Mouse (Mus musculus) thymus, adult 2 months (tissue): ENCODE data around the gene Akain1. TPM values are rescaled to one million over a fixed set of nuclear protein-coding genes. Genes with fewer than 3 reads are reported as not detected.

Source experiments
- DNase-seq: peaks from one replicate; pipeline ENCODE4 v3.0.0; 2021
- H3K27ac ChIP-seq: fragments of 200-500 bp; 2 replicates; pipeline ENCODE4 v1.5.1; 2012; ENCODE audit warnings: low read length, control low read depth; ENCODE audit not compliant: control insufficient read depth, insufficient read depth
- H3K27me3 ChIP-seq: fragments of 200-500 bp; 2 replicates; pipeline ENCODE4 v1.6.1; 2012; ENCODE audit warnings: mild to moderate bottlenecking, low read length, moderate library complexity, mixed read lengths; ENCODE audit not compliant: control insufficient read depth, insufficient read depth
- H3K36me3 ChIP-seq: fragments of 200-500 bp; 2 replicates; pipeline ENCODE4 v1.6.1; 2012; ENCODE audit warnings: mild to moderate bottlenecking, low read length, moderate library complexity; ENCODE audit not compliant: control insufficient read depth, insufficient read depth
- H3K4me1 ChIP-seq: fragments of 200-500 bp; replicated peaks from 2 replicates; pipeline ENCODE4 v1.6.1; 2012; ENCODE audit warnings: low read length; ENCODE audit not compliant: control insufficient read depth, insufficient read depth
- H3K4me3 ChIP-seq: fragments of 200-500 bp; 2 replicates; pipeline ENCODE4 v1.5.1; 2012; ENCODE audit warnings: mild to moderate bottlenecking, low read length, control low read depth, moderate library complexity; ENCODE audit not compliant: control insufficient read depth, insufficient read depth
- CTCF ChIP-seq: fragments of 200-500 bp; IDR thresholded peaks from 2 replicates; pipeline ENCODE4 v1.5.1; 2012; ENCODE audit warnings: mild to moderate bottlenecking, control low read depth, low read length, moderate library complexity, borderline replicate concordance; ENCODE audit not compliant: control insufficient read depth, poor library complexity, insufficient read depth; ENCODE audit errors: extremely low read depth
- POLR2A ChIP-seq: fragments of 200-500 bp; IDR thresholded peaks from 2 replicates; pipeline ENCODE4 v1.6.1; 2012; ENCODE audit warnings: mild to moderate bottlenecking, low read length, control low read depth, moderate library complexity; ENCODE audit not compliant: control insufficient read depth, poor library complexity, insufficient read depth; ENCODE audit errors: extremely low read depth
- WGBS: fragments of 180-500 bp; shearing (Covaris S2); methylation state at CpG from one replicate; pipeline ENCODE4 v1.1.7; 2018; 5-methylcytosine and 5-hydroxymethylcytosine counted together
- polyA plus RNA-seq: library from polyadenylated mRNA; depleted of rRNA; stranded (reverse); fragments of >200 nt; gene quantifications from 2 replicates; pipeline ENCODE4 v1.2.3, GENCODE M21; 2012

Gene Akain1
- polyA plus RNA-seq, 1 experiment = 0.08 TPM

- no peak for TF ChIP-seq CTCF
- TF ChIP-seq POLR2A = no peak
- peak; percentile 11 for DNase-seq
- Histone ChIP-seq H3K36me3 (no peaks in the 10 kb centered on the region), H3K27ac (no peak overlapping the region), H3K4me3 (no peak overlapping the region), H3K27me3 (no peaks in the 10 kb centered on the region), H3K4me1 (no peaks in the 10 kb centered on the region)
- 34% methylated on average over 2 of the region's 2 CpGs for WGBS
These were observed 56.4 kb downstream of the Akain1 start for GRCm38 (mm10) chr17:69495531-69495930.

DNA sequence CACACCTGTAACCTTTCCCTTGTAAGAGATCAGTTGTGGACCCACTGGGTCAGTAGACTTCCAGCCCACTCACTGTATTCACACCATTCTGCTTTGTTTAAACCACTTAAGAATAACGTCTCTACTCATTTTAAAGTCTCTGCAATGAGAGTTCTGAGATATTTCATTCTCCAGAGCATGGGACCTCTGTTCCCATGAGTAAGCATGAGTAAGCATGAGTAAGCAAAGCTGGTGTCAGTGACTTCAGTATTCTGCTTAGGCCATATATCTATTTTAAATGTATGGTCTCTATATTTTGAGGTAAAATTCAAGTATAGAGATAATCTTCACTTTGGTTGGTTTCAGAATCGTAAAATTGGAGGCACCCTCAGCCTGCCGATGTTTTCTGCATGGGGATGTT is 57.0 kb downstream of the Akain1 start:
- H3K27ac ChIP-seq = no peak overlapping the region
- 77% methylated on average over 3 of the region's 3 CpGs for WGBS
- H3K36me3 ChIP-seq = no peaks in the 10 kb centered on the region
- no peaks in the 10 kb centered on the region for H3K27me3 ChIP-seq
- H3K4me3 ChIP-seq = no peak overlapping the region
- TF ChIP-seq POLR2A (no peak), CTCF (no peak)
- H3K4me1 ChIP-seq = no peaks in the 10 kb centered on the region
- DNase-seq = no peak

DNA sequence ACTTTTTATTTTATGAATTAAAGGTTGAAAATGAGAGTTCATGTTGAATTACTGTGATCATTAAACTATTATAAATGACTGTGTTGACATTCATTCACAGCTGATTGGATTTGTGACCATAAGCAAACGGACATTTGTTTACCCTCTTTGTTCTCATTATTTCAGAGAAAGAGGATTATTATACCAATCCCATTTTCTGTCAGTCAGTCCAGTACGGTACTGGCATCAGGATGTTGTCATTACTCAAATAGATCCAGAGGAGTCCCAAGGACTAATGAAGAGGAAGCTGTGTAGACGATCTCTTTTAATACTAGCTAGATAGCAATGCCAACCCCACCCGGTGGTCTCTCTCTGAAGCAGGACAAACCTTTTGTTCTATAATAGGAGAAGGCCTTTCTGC is 58.2 kb downstream of the Akain1 start:
- H3K4me3 ChIP-seq = no peak overlapping the region
- no peaks in the 10 kb centered on the region for H3K27me3 ChIP-seq
- 89% methylated on average over 4 of the region's 4 CpGs for WGBS
- no peaks in the 10 kb centered on the region for H3K36me3 ChIP-seq
- no peak for TF ChIP-seq CTCF
- no peak for TF ChIP-seq POLR2A
- no peak for DNase-seq
- H3K4me1 ChIP-seq = no peaks in the 10 kb centered on the region
- no peak overlapping the region for H3K27ac ChIP-seq

DNA sequence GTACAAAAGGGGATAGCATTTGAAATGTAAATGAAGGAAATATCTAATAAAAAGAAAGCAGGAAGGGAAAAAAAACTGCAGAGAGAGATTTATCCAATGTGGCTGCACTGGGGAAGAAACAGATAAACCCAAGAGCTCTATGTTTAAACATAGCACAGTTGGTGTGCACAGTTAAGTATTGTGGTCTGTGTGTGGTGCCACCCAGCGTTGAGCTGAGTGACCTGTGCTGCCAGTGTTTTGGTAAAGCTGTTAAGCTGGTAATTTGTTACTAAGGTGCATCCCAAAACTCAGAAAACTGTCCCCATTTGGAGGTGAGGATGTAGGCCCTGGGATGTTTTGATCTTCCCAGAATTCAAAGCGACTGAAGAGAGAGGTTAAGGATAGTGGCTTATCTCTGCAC is 59.8 kb downstream of the Akain1 start:
- WGBS = 53% methylated on average over 2 of the region's 2 CpGs
- no peak overlapping the region for H3K4me3 ChIP-seq
- no peaks in the 10 kb centered on the region for H3K36me3 ChIP-seq
- H3K27ac ChIP-seq = no peak overlapping the region
- no peak for DNase-seq
- TF ChIP-seq POLR2A (no peak), CTCF (no peak)
- no peaks in the 10 kb centered on the region for H3K4me1 ChIP-seq
- H3K27me3 ChIP-seq = no peaks in the 10 kb centered on the region

GRCm38 (mm10) chr17:69499441-69499840 is 60.3 kb downstream of the Akain1 start:
- Histone ChIP-seq H3K4me1 (no peaks in the 10 kb centered on the region), H3K27ac (no peak overlapping the region), H3K4me3 (no peak overlapping the region), H3K36me3 (no peaks in the 10 kb centered on the region), H3K27me3 (no peaks in the 10 kb centered on the region)
- TF ChIP-seq CTCF = no peak
- TF ChIP-seq POLR2A = no peak
- DNase-seq = no peak
- WGBS = 58% methylated on average over 6 of the region's 6 CpGs

GRCm38 (mm10) chr17:69506070-69506469 is 66.9 kb downstream of the Akain1 start:
- DNase-seq = peak; percentile 2
- Histone ChIP-seq H3K4me1 (no peaks in the 10 kb centered on the region), H3K36me3 (no peaks in the 10 kb centered on the region), H3K27ac (no peak overlapping the region), H3K27me3 (no peaks in the 10 kb centered on the region), H3K4me3 (no peak overlapping the region)
- TF ChIP-seq CTCF = no peak
- TF ChIP-seq POLR2A = no peak
- 38% methylated on average over 3 of the region's 3 CpGs for WGBS

GRCm38 (mm10) chr17:69516344-69516907 is 77.3 kb downstream of the Akain1 start:
- TF ChIP-seq POLR2A (no peak), CTCF (no peak)
- no peaks in the 10 kb centered on the region for H3K36me3 ChIP-seq
- H3K27me3 ChIP-seq = no peaks in the 10 kb centered on the region
- no peak overlapping the region for H3K4me3 ChIP-seq
- no peaks in the 10 kb centered on the region for H3K4me1 ChIP-seq
- 85% methylated on average over 4 of the region's 4 CpGs for WGBS
- no peak for DNase-seq
- H3K27ac ChIP-seq = no peak overlapping the region
